Mouse (Mus musculus): ENCODE measurements around the gene Usp16.

The Usp16 gene

GRCm38 (mm10) chr16:87454419-87455179 lies at the start of gene Usp16:
Gene Usp16, plus strand, starts transcription at chr16:87454703.
- peak; percentile 92 for DNase-seq (ENCODE audit: low read depth, low spot score)

- no peak for DNase-seq (ENCODE audit: low read depth, low spot score)
Observed at GRCm38 (mm10) chr16:87405001-87405400, 49.5 kb upstream of the Usp16 start.

- DNase-seq (ENCODE audit: low read depth, low spot score), result no peak
Observed at GRCm38 (mm10) chr16:87420662-87421061, 33.8 kb upstream of the Usp16 start.

- no peak for DNase-seq (ENCODE audit: low read depth, low spot score)
Observed at GRCm38 (mm10) chr16:87427516-87427915, 27.0 kb upstream of the Usp16 start.

- peak; percentile 99 for DNase-seq (ENCODE audit: low read depth, low spot score)
Observed at GRCm38 (mm10) chr16:87432033-87432814, 22.3 kb upstream of the Usp16 start, which contains the start of gene Ltn1. Gene Ltn1, minus strand, starts transcription at chr16:87432612.

GRCm38 (mm10) chr16:87434266-87434665 lies 20.2 kb upstream of the Usp16 start:
- no peak for DNase-seq (ENCODE audit: low read depth, low spot score)

GRCm38 (mm10) chr16:87434946-87435345 lies 19.6 kb upstream of the Usp16 start:
- no peak for DNase-seq (ENCODE audit: low read depth, low spot score)

GRCm38 (mm10) chr16:87435411-87436205 lies 18.9 kb upstream of the Usp16 start:
- no peak for DNase-seq (ENCODE audit: low read depth, low spot score)

GRCm38 (mm10) chr16:87437096-87437495 lies 17.4 kb upstream of the Usp16 start:
- no peak for DNase-seq (ENCODE audit: low read depth, low spot score)

GRCm38 (mm10) chr16:87438697-87439096 lies 15.8 kb upstream of the Usp16 start:
- no peak for DNase-seq (ENCODE audit: low read depth, low spot score)

- DNase-seq (ENCODE audit: low read depth, low spot score), result peak; percentile 92
Observed at GRCm38 (mm10) chr16:87440184-87440686, 14.3 kb upstream of the Usp16 start, which contains the start of gene Rwdd2b. Gene Rwdd2b, minus strand, starts transcription at chr16:87440573.

GRCm38 (mm10) chr16:87441089-87441488 lies 13.4 kb upstream of the Usp16 start:
- DNase-seq (ENCODE audit: low read depth, low spot score), result no peak

- DNase-seq (ENCODE audit: low read depth, low spot score), result no peak
Observed at GRCm38 (mm10) chr16:87442291-87442690, 12.2 kb upstream of the Usp16 start.

- DNase-seq (ENCODE audit: low read depth, low spot score), result no peak
Observed at GRCm38 (mm10) chr16:87443245-87443644, 11.3 kb upstream of the Usp16 start.

- no peak for DNase-seq (ENCODE audit: low read depth, low spot score)
Observed at GRCm38 (mm10) chr16:87444071-87444470, 10.4 kb upstream of the Usp16 start.

- no peak for DNase-seq (ENCODE audit: low read depth, low spot score)
Observed at GRCm38 (mm10) chr16:87445110-87445509, 9.4 kb upstream of the Usp16 start.

- no peak for DNase-seq (ENCODE audit: low read depth, low spot score)
Observed at GRCm38 (mm10) chr16:87445528-87445927, 9.0 kb upstream of the Usp16 start.

GRCm38 (mm10) chr16:87453226-87453625 lies 1.3 kb upstream of the Usp16 start:
- no peak for DNase-seq (ENCODE audit: low read depth, low spot score)

- DNase-seq (ENCODE audit: low read depth, low spot score), result peak; percentile 27
Observed at GRCm38 (mm10) chr16:87455180-87455611, 693 bp downstream of the Usp16 start.

- DNase-seq (ENCODE audit: low read depth, low spot score), result no peak
Observed at GRCm38 (mm10) chr16:87458752-87459151, 4.2 kb downstream of the Usp16 start.

GRCm38 (mm10) chr16:87470579-87470978 lies 16.1 kb downstream of the Usp16 start:
- no peak for DNase-seq (ENCODE audit: low read depth, low spot score)

GRCm38 (mm10) chr16:87484367-87484766 lies 29.9 kb downstream of the Usp16 start:
- DNase-seq (ENCODE audit: low read depth, low spot score), result no peak

Measured in telencephalon, adult 2 months (tissue).